Mouse (Mus musculus): ENCODE measurements around the gene Slc16a3. TPM values are rescaled to one million over a fixed set of nuclear protein-coding genes. Genes with fewer than 3 reads are reported as not detected.

Slc16a3 gene
- polyA plus RNA-seq, 1 experiment from 2014 or later, result 170 TPM

DNA sequence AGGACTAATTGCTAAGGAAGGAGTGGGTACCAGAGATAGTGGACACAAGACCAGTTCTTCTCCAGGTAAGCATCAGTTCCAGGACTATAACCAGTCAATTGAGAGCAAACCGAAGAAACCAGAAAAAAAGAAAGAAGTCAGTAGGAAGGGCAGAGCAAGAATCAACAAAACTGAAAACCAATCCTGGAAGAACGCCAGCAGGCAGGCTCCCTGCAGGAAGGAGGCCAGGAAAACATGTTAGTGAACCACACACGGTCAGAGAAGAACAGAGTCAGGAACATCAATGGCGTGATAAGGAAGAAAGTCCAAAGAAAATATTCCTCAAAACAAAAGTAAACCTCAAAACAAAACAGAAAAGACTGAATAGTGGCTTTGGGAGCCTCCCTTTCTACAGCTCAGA is 53.7 kb downstream of the Slc16a3 start:
- Histone ChIP-seq H3K4me3 (no peak overlapping the region), H3K9me3 (replicated peaks) (no peaks in the 10 kb centered on the region), H3K27me3 (replicated peaks) (no peaks in the 10 kb centered on the region), H3K27ac (no peak overlapping the region), H3K4me1 (peaks cover 5% of the 10 kb centered on the region), H3K36me3 (no peaks in the 10 kb centered on the region), H3K4me2 (no peak overlapping the region), H3K9ac (no peak overlapping the region)
- WGBS (ENCODE audit: insufficient replicate concordance), result 70% methylated on average over 4 of the region's 4 CpGs
- ATAC-seq, result no peak

DNA sequence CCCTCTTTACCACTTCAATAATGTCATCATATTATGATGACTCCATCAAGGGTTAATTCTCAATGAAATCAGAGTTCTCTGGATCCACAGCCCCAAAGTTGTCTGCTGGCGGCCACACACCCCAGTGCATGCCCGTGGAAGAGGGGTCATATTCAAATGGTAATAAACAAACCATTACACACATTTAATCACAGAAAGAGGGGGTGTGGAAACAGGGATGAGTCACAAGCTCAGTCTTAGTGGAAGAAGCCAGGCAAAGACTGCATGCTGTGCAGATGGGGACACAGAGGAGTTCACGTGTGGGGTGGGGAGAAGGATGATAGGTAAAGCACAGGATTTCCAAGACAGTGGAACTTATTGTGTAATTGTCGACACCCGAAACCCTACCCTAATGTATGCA is 56.0 kb downstream of the Slc16a3 start:
- H3K4me3 ChIP-seq, result no peak overlapping the region
- no peaks in the 10 kb centered on the region for H3K9me3 ChIP-seq (replicated peaks)
- WGBS (ENCODE audit: insufficient replicate concordance), result 64% methylated on average over 5 of the region's 5 CpGs
- no peak overlapping the region for H3K27ac ChIP-seq
- ATAC-seq, result no peak
- no peaks in the 10 kb centered on the region for H3K36me3 ChIP-seq
- H3K9ac ChIP-seq, result no peak overlapping the region
- H3K4me2 ChIP-seq, result no peak overlapping the region
- H3K4me1 ChIP-seq, result peaks cover 5% of the 10 kb centered on the region
- H3K27me3 ChIP-seq (replicated peaks), result no peaks in the 10 kb centered on the region

DNA sequence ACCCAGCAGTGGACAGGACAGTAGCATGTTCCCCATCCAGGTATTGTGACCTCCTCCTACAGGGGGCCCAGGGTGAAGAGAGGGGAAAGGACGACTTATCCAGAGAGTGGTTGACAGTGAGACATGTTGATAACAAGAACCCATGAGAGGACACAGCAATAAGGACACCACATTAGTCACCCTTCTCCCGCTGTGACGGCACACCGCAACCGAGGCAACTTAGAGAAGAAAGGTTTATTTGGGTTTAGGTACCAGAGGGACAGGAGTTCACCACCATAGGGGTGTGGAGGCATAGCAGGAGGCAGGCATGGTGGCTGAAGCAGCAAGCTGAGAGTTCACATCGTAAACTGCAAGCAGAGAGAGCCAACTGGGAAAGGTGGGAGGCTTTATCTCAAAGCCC is 57.9 kb downstream of the Slc16a3 start:
- no peak for ATAC-seq
- WGBS (ENCODE audit: insufficient replicate concordance), result 39% methylated on average over 6 of the region's 6 CpGs
- Histone ChIP-seq H3K27me3 (replicated peaks) (no peaks in the 10 kb centered on the region), H3K4me1 (peaks cover 14% of the 10 kb centered on the region), H3K4me3 (no peak overlapping the region), H3K4me2 (no peak overlapping the region), H3K36me3 (no peaks in the 10 kb centered on the region), H3K9me3 (replicated peaks) (no peaks in the 10 kb centered on the region), H3K27ac (no peak overlapping the region), H3K9ac (no peak overlapping the region)

DNA sequence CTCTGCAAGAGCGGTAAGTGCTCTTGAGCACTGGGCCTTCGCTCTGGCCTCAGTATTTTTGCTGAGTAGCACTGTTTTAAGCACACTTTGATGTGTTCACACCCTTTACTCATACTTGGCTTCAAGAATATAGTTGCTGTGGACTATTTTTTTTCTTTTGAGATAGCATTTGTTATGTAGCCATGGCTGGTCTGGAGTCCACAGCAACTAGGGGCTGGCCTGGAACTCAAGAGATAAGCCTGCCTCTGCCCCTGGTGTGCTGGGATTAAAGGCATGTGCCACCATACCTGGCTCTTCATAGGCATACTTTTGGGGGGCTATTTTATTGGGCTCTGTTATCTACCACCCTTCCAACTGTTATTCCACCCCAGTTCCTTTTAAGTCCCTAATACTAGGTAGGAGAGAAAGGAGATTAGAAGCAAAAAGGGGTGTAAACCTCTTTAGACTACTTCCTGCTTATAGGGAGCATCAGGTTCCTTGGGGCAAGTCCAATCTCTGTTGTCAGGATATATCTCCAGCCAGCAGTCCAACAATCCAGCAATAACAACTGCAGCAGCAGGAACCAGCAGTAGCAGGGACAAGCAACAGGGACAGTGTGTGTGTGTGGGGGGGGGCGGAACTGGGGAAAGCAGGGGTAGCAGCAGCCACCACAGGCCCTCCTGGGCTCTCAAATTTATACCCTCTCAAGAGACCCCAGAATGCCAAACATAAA is 61.9 kb downstream of the Slc16a3 start:
- Histone ChIP-seq H3K27me3 (replicated peaks) (peaks cover 14% of the 10 kb centered on the region; the same call in 1 of the 2 replicates), H3K9ac (no peak overlapping the region), H3K4me3 (no peak overlapping the region), H3K27ac (no peak overlapping the region), H3K36me3 (no peaks in the 10 kb centered on the region), H3K4me2 (no peak overlapping the region), H3K4me1 (peaks cover 14% of the 10 kb centered on the region), H3K9me3 (replicated peaks) (no peaks in the 10 kb centered on the region)
- WGBS (ENCODE audit: insufficient replicate concordance), result 85% methylated on average over 3 of the region's 3 CpGs
- ATAC-seq, result 0 out of 2 replicates have a peak, but pooled peaks have one; percentile 13

Other genes with a start within 250 kb of the Slc16a3 start
- 130 and 137 TPM in 2 replicates for gene Cenpx, start 234.7 kb upstream of the Slc16a3 start, polyA plus RNA-seq (2016; fragmentation: Nextera tagmentation; extraction: Ambion mirVana)
- gene Lrrc45, start 234.6 kb upstream of the Slc16a3 start, polyA plus RNA-seq (2016; fragmentation: Nextera tagmentation; extraction: Ambion mirVana), result 23.3 and 23.6 TPM in 2 replicates
- 2.8 and 3.1 TPM in 2 replicates for gene Rac3, start 227.0 kb upstream of the Slc16a3 start, polyA plus RNA-seq (2016; fragmentation: Nextera tagmentation; extraction: Ambion mirVana)
- 8.4 and 10.0 TPM in 2 replicates for gene Dcxr, start 221.2 kb upstream of the Slc16a3 start, polyA plus RNA-seq (2016; fragmentation: Nextera tagmentation; extraction: Ambion mirVana)
- gene Cbr2, start 216.4 kb upstream of the Slc16a3 start, polyA plus RNA-seq (2016; fragmentation: Nextera tagmentation; extraction: Ambion mirVana), result 0.13 TPM in 1 of 2 replicates, not detected in the other
- 6.4 and 7.3 TPM in 2 replicates for gene Hmga1b, start 185.7 kb upstream of the Slc16a3 start, polyA plus RNA-seq (2016; fragmentation: Nextera tagmentation; extraction: Ambion mirVana)
- 22.4 and 22.9 TPM in 2 replicates for gene Rfng, start 164.3 kb upstream of the Slc16a3 start, polyA plus RNA-seq (2016; fragmentation: Nextera tagmentation; extraction: Ambion mirVana)
- gene Gps1, start 164.2 kb upstream of the Slc16a3 start, polyA plus RNA-seq (2016; fragmentation: Nextera tagmentation; extraction: Ambion mirVana), result 128 and 135 TPM in 2 replicates
- 99.5 and 100.0 TPM in 2 replicates for gene Dus1l, start 152.1 kb upstream of the Slc16a3 start, polyA plus RNA-seq (2016; fragmentation: Nextera tagmentation; extraction: Ambion mirVana)
- gene Fasn, start 123.9 kb upstream of the Slc16a3 start, polyA plus RNA-seq (2016; fragmentation: Nextera tagmentation; extraction: Ambion mirVana), result 35.9 and 40.3 TPM in 2 replicates
- 2.9 and 3.2 TPM in 2 replicates for gene Ccdc57, start 15.6 kb upstream of the Slc16a3 start, polyA plus RNA-seq (2016; fragmentation: Nextera tagmentation; extraction: Ambion mirVana)
- gene Csnk1d, start 42.9 kb downstream of the Slc16a3 start, polyA plus RNA-seq (2016; fragmentation: Nextera tagmentation; extraction: Ambion mirVana), result 58.4 and 61.1 TPM in 2 replicates
- 0.33 and 0.54 TPM in 2 replicates for gene Cd7, start 90.9 kb downstream of the Slc16a3 start, polyA plus RNA-seq (2016; fragmentation: Nextera tagmentation; extraction: Ambion mirVana)
- 0.14 TPM in 1 of 2 replicates, not detected in the other for gene Sectm1b, start 115.1 kb downstream of the Slc16a3 start, polyA plus RNA-seq (2016; fragmentation: Nextera tagmentation; extraction: Ambion mirVana)
- 0.37 and 0.43 TPM in 2 replicates for gene Sectm1a, start 132.7 kb downstream of the Slc16a3 start, polyA plus RNA-seq (2016; fragmentation: Nextera tagmentation; extraction: Ambion mirVana)
- 0.17 and 0.20 TPM in 2 replicates for gene Tex19.2, start 170.2 kb downstream of the Slc16a3 start, polyA plus RNA-seq (2016; fragmentation: Nextera tagmentation; extraction: Ambion mirVana)
- 0.31 and 0.44 TPM in 2 replicates for gene Tex19.1, start 197.7 kb downstream of the Slc16a3 start, polyA plus RNA-seq (2016; fragmentation: Nextera tagmentation; extraction: Ambion mirVana)
- not detected in 2 replicates for gene Uts2r, start 211.8 kb downstream of the Slc16a3 start, polyA plus RNA-seq (2016; fragmentation: Nextera tagmentation; extraction: Ambion mirVana)